Mouse (Mus musculus) ES-Bruce4 (cell line): ENCODE measurements around the gene Cdh18. TPM values are rescaled to one million over a fixed set of nuclear protein-coding genes. Genes with fewer than 3 reads are reported as not detected.

Source experiments
- H3K27ac ChIP-seq: 2 replicates; pipeline ENCODE4 v1.5.1; 2012; ENCODE audit warnings: low read length, inconsistent platforms; ENCODE audit not compliant: insufficient read depth
- H3K27me3 ChIP-seq: 2 replicates; pipeline ENCODE4 v1.6.1; 2012; ENCODE audit warnings: mild to moderate bottlenecking, low read length, inconsistent platforms; ENCODE audit not compliant: control insufficient read depth, poor library complexity, insufficient read depth, severe bottlenecking
- H3K36me3 ChIP-seq: 2 replicates; pipeline ENCODE4 v1.6.1; 2012; ENCODE audit warnings: inconsistent platforms, mild to moderate bottlenecking, low read length, moderate library complexity; ENCODE audit not compliant: control insufficient read depth, poor library complexity, insufficient read depth, severe bottlenecking
- H3K4me1 ChIP-seq: one replicate; pipeline ENCODE4 v1.8.1; 2011; ENCODE audit warnings: low read length; ENCODE audit not compliant: control insufficient read depth, insufficient read depth
- H3K4me3 ChIP-seq: 2 replicates; pipeline ENCODE4 v1.5.1; 2011; ENCODE audit warnings: low read depth, mild to moderate bottlenecking, low read length
- H3K9ac ChIP-seq: 2 replicates; pipeline ENCODE4 v1.6.1; 2012; ENCODE audit warnings: low read depth, mild to moderate bottlenecking, inconsistent platforms; ENCODE audit not compliant: poor library complexity, severe bottlenecking
- H3K9me3 ChIP-seq: replicated peaks from 2 replicates; pipeline ENCODE4 v1.6.1; 2012; ENCODE audit warnings: mild to moderate bottlenecking, low read length, inconsistent platforms; ENCODE audit not compliant: control insufficient read depth, poor library complexity, insufficient read depth, severe bottlenecking
- CTCF ChIP-seq: IDR thresholded peaks from one replicate; pipeline ENCODE4 v1.8.1; 2011; ENCODE audit warnings: low read depth, low read length
- EP300 ChIP-seq: IDR thresholded peaks from 2 replicates; pipeline ENCODE4 v1.6.1; 2011; ENCODE audit warnings: low read depth, low read length; ENCODE audit not compliant: insufficient read depth
- POLR2A ChIP-seq: IDR thresholded peaks from one replicate; pipeline ENCODE4 v1.8.1; 2011; ENCODE audit warnings: low read length; ENCODE audit not compliant: insufficient read depth
- polyA plus RNA-seq: library from polyadenylated mRNA; stranded (reverse); fragments of >200 nt; gene quantifications from 2 replicates; pipeline ENCODE4 v1.2.4, GENCODE M21; 2011; ENCODE audit warnings: low read depth; ENCODE audit not compliant: missing spikeins, insufficient read depth, insufficient read length

The Cdh18 gene
- polyA plus RNA-seq, 1 experiment = not detected

- Histone ChIP-seq H3K36me3 (no peaks in the 10 kb centered on the region), H3K9me3 (no peaks in the 10 kb centered on the region), H3K27ac (no peak overlapping the region), H3K9ac (no peak overlapping the region), H3K4me1 (no peaks in the 10 kb centered on the region), H3K4me3 (no peak overlapping the region), H3K27me3 (no peaks in the 10 kb centered on the region)
- TF ChIP-seq CTCF (no peak), POLR2A (no peak), EP300 (no peak)
Measured at GRCm38 (mm10) chr15:23509694-23510093, 960.9 kb downstream of the Cdh18 start.

GRCm38 (mm10) chr15:23515786-23516185 is 967.0 kb downstream of the Cdh18 start:
- no peak overlapping the region for H3K9ac ChIP-seq
- H3K27me3 ChIP-seq = no peaks in the 10 kb centered on the region
- H3K9me3 ChIP-seq = no peaks in the 10 kb centered on the region
- no peak overlapping the region for H3K4me3 ChIP-seq
- TF ChIP-seq CTCF (no peak), POLR2A (no peak), EP300 (no peak)
- no peaks in the 10 kb centered on the region for H3K36me3 ChIP-seq
- no peaks in the 10 kb centered on the region for H3K4me1 ChIP-seq
- H3K27ac ChIP-seq = no peak overlapping the region

- Histone ChIP-seq H3K9me3 (0 out of 2 replicates have a peak, but pooled peaks cover 3% of the 10 kb centered on the region), H3K27ac (no peak overlapping the region), H3K36me3 (no peaks in the 10 kb centered on the region), H3K4me1 (no peaks in the 10 kb centered on the region), H3K9ac (no peak overlapping the region), H3K4me3 (no peak overlapping the region), H3K27me3 (no peaks in the 10 kb centered on the region)
- TF ChIP-seq POLR2A (no peak), CTCF (no peak), EP300 (no peak)
Measured at GRCm38 (mm10) chr15:23518079-23518478, 969.3 kb downstream of the Cdh18 start.
